7 mouse cellular contexts compared by ENCODE assay signal in genomic region chr19:47454167-47455000, GRCm38 (mm10). TPM values are rescaled to one million over a fixed set of nuclear protein-coding genes. Genes with fewer than 3 reads are reported as not detected.
DNase-seq lines count a peak whose midpoint lies in the region; ATAC-seq lines count a peak whose summit lies in the region.

No protein-coding gene starts in this region.

- no peaks in the 10 kb centered on the region for H3K9me3 ChIP-seq in lung, embryonic 16.5 days (ENCODE audit: control insufficient read depth, low read length)
- no peaks in the 10 kb centered on the region for H3K9me3 ChIP-seq in forebrain, embryonic 13.5 days (replicated peaks)
- H3K9me3 ChIP-seq in heart, embryonic 13.5 days, result no peaks in the 10 kb centered on the region
- no peaks in the 10 kb centered on the region for H3K9me3 ChIP-seq in liver, embryonic 15.5 days (replicated peaks)

- H3K9ac ChIP-seq in lung, embryonic 16.5 days (ENCODE audit: low read length), result no peak overlapping the region
- H3K9ac ChIP-seq in forebrain, embryonic 13.5 days, result 0 out of 2 replicates have a peak overlapping the region, but pooled peaks have one; percentile 18
- peak overlapping the region; percentile 73 for H3K9ac ChIP-seq in heart, embryonic 13.5 days
- H3K9ac ChIP-seq in liver, embryonic 15.5 days, result no peak overlapping the region

- no peak overlapping the region for H3K4me2 ChIP-seq in lung, embryonic 16.5 days (ENCODE audit: low read depth, low read length)
- H3K4me2 ChIP-seq in forebrain, embryonic 13.5 days, result no peak overlapping the region
- H3K4me2 ChIP-seq in heart, embryonic 13.5 days, result peak overlapping the region; percentile 43
- peak overlapping the region; percentile 21; the same call in 1 of the 2 replicates for H3K4me2 ChIP-seq in liver, embryonic 15.5 days

- peak overlapping the region; percentile 38 for H3K27ac ChIP-seq in lung, embryonic 16.5 days (ENCODE audit: low read length)
- H3K27ac ChIP-seq in forebrain, embryonic 13.5 days, result no peak overlapping the region
- peak overlapping the region; percentile 96 for H3K27ac ChIP-seq in heart, embryonic 13.5 days (replicated peaks)
- H3K27ac ChIP-seq in liver, embryonic 15.5 days (replicated peaks), result 0 out of 2 replicates have a peak overlapping the region, but pooled peaks have one; percentile 41

- ATAC-seq in lung, embryonic 16.5 days (ENCODE audit: low read depth), result no peak
- peak; percentile 17; the same call in 1 of the 2 replicates for ATAC-seq in forebrain, embryonic 13.5 days
- no peak for ATAC-seq in heart, embryonic 13.5 days (ENCODE audit: extremely low read depth, insufficient number of reproducible peaks, low FRiP score, low TSS enrichment)
- ATAC-seq in liver, embryonic 15.5 days (ENCODE audit: insufficient read depth), result no peak

- H3K27me3 ChIP-seq in lung, embryonic 16.5 days (ENCODE audit: control insufficient read depth, insufficient read depth, low read depth, low read length), result no peaks in the 10 kb centered on the region
- H3K27me3 ChIP-seq in forebrain, embryonic 13.5 days, result no peaks in the 10 kb centered on the region
- H3K27me3 ChIP-seq in heart, embryonic 13.5 days (replicated peaks), result no peaks in the 10 kb centered on the region
- H3K27me3 ChIP-seq in liver, embryonic 15.5 days, result no peaks in the 10 kb centered on the region; the same call in 1 of the 2 replicates

- WGBS in lung, embryonic 16.5 days, result 72% methylated on average over 11 of the region's 11 CpGs
- WGBS in forebrain, embryonic 13.5 days, result 65% methylated on average over 11 of the region's 11 CpGs
- 31% methylated on average over 11 of the region's 11 CpGs for WGBS in heart, embryonic 13.5 days
- WGBS in liver, embryonic 15.5 days (ENCODE audit: insufficient replicate concordance), result 56% methylated on average over 11 of the region's 11 CpGs

- H3K36me3 ChIP-seq in lung, embryonic 16.5 days (ENCODE audit: control insufficient read depth, insufficient read depth, low read length), result no peaks in the 10 kb centered on the region
- H3K36me3 ChIP-seq in forebrain, embryonic 13.5 days (ENCODE audit: poor library complexity, severe bottlenecking), result no peaks in the 10 kb centered on the region
- H3K36me3 ChIP-seq in heart, embryonic 13.5 days, result no peaks in the 10 kb centered on the region
- no peaks in the 10 kb centered on the region for H3K36me3 ChIP-seq in liver, embryonic 15.5 days (replicated peaks)

- peaks cover 55% of the 10 kb centered on the region for H3K4me1 ChIP-seq in lung, embryonic 16.5 days (replicated peaks; ENCODE audit: control insufficient read depth, insufficient read depth, low read length)
- peaks cover 44% of the 10 kb centered on the region for H3K4me1 ChIP-seq in forebrain, embryonic 13.5 days
- H3K4me1 ChIP-seq in heart, embryonic 13.5 days, result peaks cover 99% of the 10 kb centered on the region
- peaks cover 80% of the 10 kb centered on the region for H3K4me1 ChIP-seq in liver, embryonic 15.5 days (replicated peaks)

- DNase-seq in lung, postnatal 14 days, result no peak
- DNase-seq in Muller cell, postnatal 12 days (ENCODE audit: inconsistent ontology term), result no peak
- no peak for DNase-seq in ovary, postnatal 10 days (ENCODE audit: low spot score)

- no peak overlapping the region for H3K4me3 ChIP-seq in lung, embryonic 16.5 days (ENCODE audit: low read length)
- no peak overlapping the region for H3K4me3 ChIP-seq in forebrain, embryonic 13.5 days
- no peak overlapping the region for H3K4me3 ChIP-seq in heart, embryonic 13.5 days
- no peak overlapping the region for H3K4me3 ChIP-seq in liver, embryonic 15.5 days (replicated peaks)

RNA-seq across cellular contexts. Expression of gene Sh3pxd2a, which starts 9.8 kb away (rescaled TPM):
- polyA plus RNA-seq in lung, embryonic 16.5 days (2015; fragmentation: Nextera tagmentation; extraction: Ambion mirVana), result 6.1 and 6.6 TPM in 2 replicates
- 3.0 and 3.6 TPM in 2 replicates for polyA plus RNA-seq in forebrain, embryonic 13.5 days (2015; fragmentation: Nextera tagmentation; extraction: Ambion mirVana)
- 5.4 and 5.7 TPM in 2 replicates for polyA plus RNA-seq in heart, embryonic 13.5 days (2015; fragmentation: Nextera tagmentation; extraction: Ambion mirVana)
- polyA plus RNA-seq in liver, embryonic 15.5 days (2015; fragmentation: Nextera tagmentation; extraction: Ambion mirVana), result 0.50 and 0.63 TPM in 2 replicates

Comparison
In these comparisons a context has a peak if more than half of its experiments do, and no peak if none do; other contexts are left out.
1. H3K4me2 ChIP-seq: peak in heart, embryonic 13.5 days (single experiment) and liver, embryonic 15.5 days (single experiment); none in lung, embryonic 16.5 days (single experiment) and forebrain, embryonic 13.5 days (single experiment).
2. H3K9ac ChIP-seq: peak in forebrain, embryonic 13.5 days (single experiment) and heart, embryonic 13.5 days (single experiment); none in lung, embryonic 16.5 days (single experiment) and liver, embryonic 15.5 days (single experiment).